Mouse (Mus musculus) cerebellum, postnatal 14 days (tissue): ENCODE measurements at regions not wholly inside any gene's neighbourhood (a gene's known extent, or its start where the extent isn't known, plus 50 kb on each side); places are given as distances from the start of the nearest gene placed in this dataset.

ENCODE experiments used
- DNase-seq, 2 experiments: peaks; one replicate each; pipeline ENCODE4 v3.0.0; 2021; ENCODE audit warnings: mixed read lengths in 2 of 2

DNA sequence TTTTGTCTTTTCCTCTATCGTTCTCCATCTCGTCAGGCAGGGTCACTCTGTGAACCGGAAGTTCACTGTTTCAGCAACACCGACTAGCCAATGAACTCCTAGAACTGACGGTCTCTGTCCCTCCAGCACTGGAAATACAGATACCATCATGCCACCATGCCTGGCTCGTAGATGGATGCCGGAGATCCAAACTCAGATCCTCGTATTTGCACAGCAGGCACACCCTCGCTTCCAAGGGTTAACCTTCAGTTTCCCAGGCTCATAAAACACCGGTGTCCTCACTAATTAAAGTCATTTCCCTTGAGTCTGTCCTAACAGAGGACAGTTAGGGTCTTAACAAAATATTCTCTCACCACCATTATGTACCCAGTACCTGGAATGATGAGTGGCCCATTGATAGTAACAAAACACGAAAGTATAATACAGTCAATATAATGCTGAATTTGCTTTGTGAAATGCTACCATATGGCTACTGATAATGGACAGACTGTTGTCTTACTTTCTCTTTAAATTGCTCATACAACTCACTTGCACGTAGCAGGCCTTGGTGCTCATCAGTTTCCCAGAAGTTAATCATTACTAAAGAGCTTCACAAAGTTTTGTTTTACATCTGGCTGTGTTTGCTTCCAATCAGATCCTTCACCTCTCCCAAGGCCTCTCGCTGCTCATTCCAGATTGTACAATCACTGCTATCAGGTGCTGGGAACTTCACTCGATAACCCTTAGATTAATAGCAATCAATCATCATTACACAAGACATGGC is 52.7 kb upstream of the Ccn6 start:
- DNase-seq, result no peak

DNA sequence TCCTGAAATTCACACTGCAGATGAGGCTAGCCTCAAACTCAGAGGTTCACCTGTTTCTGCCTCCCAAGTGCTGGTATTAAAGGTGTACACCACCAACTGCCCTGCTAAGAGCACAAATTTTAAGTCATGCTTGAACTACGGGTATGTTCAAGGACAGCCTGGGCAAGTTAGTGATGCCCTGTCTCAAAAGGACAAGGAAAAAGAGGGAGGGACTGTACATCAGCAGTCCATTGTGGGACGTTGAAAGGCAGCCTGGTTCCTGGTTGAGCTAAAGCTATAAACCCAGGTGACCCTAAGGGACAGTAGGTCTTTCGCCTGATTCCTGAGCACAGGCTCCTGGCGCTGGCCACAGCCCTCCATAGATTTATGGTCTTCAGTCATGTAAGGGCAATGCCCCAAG is 51.0 kb upstream of the Ccn6 start:
- DNase-seq, result no peak
